Mouse (Mus musculus) c-Kit-positive CD71-positive TER-119-positive erythroid progenitor cells, embryonic 14.5 days (primary cell): ENCODE measurements around the gene Lman2.

Source experiments
- DNase-seq: peaks from one replicate; pipeline ENCODE4 v3.0.0-alpha.2; 2013; ENCODE audit warnings: low spot score

The Lman2 gene

DNA sequence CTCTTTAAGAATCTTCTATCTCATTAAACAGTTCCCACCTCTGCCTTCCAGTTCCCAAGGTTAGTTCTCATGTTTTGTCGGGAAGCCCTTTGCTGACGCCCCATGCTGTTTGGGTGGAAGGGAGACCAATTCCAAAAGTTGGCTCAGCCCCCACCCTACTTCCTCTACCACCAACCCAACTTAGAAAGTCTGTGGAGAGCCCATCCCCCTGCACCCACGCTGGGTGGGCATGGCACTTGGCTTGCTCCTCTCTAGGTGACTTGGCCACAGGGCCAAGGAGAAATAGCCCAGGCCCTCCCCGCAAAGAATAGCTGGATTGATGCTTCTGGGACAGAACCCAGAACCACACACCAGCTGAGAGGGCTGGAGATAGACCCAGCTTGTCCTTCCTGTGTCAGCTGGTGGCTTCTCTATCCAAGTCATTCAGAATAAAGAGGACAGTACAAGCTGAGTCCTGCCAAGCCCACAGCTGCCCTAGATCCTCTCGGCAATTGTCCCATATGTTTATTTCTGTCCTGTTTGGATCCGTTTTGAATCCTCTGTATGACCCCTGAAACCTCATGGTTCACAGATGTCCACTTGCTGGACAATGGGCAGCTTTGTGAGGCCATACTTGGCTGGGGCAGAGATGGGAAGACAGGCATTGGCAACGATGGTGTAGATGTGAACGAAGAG, 8.6 kb upstream of the Lman2 start:
- no peak for DNase-seq

DNA sequence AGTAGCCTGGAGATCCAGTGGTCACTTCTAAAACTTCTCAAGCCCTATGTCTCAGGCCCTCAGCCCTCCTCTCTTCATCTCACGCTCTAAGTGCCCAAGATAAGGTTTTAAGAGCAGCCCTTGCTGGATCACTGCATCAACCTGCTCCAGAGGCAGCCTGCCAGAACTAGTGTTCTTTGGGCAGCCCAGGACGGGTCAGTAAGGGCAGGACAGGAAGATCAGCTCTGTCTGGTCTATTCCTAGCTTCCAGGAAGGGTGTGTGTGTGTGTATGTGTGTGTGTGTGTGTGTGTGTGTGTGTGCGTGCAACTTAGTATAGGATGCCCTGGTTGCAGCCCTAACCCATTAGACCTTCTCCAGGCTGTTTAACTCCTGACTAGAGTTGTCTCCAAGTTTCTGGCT, 7.7 kb upstream of the Lman2 start:
- no peak for DNase-seq

DNA sequence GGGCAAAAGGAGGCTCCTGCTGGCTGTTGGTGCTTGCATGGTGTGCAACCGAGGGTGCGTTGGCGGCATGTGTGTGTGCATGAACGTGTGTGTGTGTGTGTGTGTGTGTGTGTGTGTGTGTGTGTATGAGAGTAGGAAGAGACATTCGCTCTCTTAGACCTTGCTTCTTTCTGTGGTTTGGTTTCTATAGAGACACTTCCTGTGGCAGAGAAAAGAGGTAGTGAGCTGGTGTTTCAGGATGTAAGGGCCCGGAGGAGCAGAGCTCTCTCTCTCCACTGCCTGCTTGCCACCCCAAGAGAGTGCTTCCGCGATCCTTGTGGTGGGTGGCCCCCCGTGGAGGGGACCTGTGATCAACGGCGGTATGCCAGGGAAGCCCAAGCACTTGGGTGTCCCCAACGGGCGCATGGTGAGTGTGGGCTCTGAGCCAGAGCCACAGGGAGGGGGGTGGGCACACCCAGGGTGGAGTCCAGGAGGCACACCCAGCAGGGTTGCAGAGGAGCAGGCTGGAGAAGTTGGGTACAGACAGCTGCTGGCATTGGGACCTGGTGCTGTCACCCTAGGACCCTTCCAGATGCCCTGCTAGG, 7.0 kb upstream of the Lman2 start, which contains the start of gene Rgs14:
Gene Rgs14 (plus strand): TSS at position 202 of the 584 bp plus-strand sequence.
- DNase-seq: peak; percentile 44

DNA sequence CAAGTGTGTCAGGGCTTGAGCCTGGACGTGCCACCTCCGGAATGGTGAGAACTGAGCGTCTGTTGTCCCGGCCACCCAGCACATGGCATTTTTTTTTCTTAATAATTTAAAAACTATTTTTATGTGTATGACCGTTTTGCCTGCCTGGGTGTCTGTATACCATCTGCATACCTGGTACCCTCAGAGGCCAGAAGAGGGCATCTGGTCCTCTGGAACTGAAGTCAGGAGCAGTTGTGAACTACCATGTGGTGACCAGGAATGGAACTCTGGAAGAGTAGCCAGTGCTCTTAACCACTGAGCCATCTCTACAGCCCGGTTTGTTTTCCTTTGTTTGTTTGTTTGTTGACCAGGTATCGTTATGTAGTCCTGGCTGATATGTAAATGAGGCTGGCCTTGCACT, 5.8 kb upstream of the Lman2 start:
- DNase-seq: no peak

DNA sequence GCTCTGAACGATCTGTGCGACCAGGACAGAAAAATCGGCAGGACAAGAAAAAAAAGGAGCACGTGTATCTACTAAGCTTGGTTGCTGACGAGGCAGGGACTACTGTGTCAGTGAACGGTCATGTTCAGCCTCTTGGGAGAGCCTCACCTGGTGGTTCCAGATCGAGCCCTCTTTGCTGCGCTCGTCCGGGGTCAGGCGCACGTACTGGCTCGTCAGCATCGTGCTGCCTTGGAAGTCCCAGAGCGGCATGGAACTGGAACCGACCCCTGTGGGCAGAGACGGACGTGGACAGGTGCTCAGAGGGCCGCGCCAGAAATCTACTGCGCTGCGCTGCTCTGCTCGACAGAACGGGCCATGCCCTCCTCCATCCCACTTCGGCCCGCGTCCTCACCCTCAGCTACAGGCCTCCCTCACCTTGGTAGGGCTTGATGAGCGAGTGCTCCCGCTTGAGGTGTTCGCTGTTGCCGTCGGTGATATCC, 570 bp downstream of the Lman2 start:
- peak; percentile 22 for DNase-seq

DNA sequence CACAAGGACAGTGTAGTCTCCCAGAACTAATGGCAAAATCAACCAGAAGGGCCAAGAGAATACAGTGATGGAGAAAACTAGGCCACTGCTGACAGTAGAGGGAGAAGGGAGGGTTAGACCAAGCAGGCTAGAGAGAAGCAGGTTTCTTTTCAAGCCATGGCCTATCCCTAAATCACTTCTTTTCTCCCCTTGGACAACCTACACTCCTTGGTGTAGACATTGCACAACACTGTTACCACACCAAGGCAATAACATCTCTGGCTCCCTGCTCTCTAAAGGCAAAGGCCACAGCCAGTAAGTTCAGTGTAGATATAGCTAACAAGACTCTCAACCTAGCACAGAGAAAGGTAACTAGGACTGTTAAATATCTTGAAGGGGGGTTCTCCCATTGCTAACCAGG, 1.4 kb downstream of the Lman2 start:
- DNase-seq: no peak

DNA sequence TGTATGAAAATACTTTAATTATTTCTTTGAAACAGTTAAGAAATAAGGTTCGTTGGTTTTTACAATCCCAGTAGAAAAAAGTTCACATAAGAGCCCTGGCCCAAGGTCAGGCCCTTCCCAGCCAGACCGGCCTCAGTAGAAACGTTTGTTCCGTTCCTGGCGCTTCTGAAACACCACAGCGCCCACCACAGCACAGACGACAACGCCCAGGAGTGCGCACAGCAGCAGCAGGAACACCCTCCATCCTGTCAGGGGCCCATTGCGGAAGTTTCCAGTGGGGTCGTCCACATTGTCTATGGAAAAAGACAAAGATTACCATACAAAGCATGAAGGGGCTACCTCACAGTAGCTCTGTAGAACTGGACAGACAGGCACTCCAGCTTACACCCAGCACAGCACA, 15.8 kb downstream of the Lman2 start:
- DNase-seq: no peak

DNA sequence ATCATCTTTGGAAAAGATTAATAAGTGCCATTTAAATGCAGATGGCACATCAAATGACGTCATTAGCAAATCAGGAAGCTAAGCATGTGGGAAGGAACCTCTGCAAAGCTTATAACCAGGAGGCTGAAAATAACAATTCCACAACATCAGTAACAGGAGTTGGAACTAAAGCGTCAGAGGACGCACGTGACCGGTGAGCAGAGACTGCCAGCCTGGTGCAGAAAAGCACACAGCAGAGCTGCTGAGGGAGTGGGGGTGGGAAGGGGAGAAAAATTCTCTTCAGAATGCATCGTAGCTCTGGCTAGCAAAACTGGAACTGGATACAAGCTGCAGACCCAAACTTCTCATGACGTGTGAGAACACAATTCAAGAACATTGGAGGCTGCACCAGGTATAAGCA, 18.3 kb downstream of the Lman2 start:
- DNase-seq: no peak

DNA sequence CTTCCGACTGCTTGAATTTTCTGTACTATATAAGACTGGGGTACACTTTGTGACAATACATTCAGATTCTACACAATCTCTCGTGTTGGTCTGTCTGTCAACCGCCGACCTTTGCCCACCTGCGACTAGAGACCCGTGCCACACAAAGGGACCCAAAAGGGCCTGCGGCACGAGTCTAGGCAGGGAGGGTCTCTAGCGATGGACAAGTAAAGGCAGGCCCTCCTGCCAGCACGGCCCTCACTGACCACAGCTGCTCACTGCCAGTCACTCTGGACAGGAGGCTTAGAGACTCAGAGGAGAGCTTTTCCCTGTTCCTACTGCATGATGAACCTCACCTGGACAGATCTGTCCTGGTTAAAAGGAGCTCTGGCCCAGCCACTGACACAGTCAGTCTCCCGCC, 20.1 kb downstream of the Lman2 start:
- DNase-seq: no peak

DNA sequence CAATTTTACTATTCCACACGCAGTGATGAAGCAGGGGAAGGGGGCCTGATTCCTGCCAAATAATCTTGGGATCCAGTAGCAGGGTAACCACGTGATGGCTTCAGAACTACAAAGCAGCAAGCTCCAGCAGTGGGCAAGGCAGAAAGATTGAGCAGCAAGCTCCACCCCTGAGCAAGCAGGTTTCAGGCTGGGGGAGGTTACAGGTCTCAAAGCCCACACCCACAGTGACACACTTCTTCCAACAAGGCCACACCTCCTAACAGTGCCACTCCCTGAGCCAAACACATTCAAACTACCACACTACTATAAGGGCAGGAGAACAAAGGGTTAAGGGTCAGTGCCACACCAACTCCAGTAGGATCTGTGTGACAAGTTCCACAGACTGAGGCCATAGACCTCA, 23.3 kb downstream of the Lman2 start:
- no peak for DNase-seq

DNA sequence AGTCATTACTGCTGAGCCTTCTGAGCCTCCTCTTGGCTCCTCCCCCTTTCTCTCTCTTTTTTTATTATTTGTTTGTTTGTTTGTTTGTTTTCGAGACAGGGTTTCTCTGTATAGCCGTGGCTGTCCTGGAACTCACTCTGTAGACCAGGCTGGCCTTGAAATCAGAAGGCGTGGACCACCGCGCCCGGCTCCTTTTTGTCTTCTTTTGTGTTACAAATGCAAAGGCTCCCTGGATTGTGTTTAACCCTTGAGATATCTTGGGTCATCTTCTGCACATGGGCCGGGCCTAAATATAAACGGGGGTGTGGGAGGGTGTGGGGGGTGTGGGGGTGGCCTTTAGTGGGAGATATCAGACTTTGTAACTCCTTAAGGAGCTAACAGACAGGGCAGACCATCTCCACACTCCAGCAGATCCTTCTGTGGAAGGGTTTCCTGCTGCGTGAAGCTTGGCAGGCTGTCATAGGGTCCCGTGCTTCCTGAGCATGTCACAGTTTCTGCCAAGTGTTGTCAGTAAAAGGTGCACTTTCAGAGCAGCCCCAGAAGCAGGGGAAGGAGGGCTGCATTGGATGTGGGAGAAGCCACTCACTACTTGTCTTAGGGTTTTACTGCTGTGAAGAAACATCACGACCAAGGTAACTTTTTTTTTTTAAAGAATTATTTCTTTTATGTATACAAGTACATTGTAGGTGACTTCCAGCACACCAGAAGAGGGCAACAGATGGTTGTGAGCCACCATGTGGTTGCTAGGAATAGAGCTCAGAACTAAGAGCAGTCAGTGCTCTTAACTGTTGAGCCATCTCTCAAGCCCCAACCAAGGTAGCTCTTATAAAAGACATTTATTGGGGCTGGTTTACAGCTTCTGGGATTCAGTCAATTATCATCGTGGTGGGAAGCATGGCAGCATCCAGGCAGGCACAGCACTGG, 24.2 kb downstream of the Lman2 start:
- no peak for DNase-seq

DNA sequence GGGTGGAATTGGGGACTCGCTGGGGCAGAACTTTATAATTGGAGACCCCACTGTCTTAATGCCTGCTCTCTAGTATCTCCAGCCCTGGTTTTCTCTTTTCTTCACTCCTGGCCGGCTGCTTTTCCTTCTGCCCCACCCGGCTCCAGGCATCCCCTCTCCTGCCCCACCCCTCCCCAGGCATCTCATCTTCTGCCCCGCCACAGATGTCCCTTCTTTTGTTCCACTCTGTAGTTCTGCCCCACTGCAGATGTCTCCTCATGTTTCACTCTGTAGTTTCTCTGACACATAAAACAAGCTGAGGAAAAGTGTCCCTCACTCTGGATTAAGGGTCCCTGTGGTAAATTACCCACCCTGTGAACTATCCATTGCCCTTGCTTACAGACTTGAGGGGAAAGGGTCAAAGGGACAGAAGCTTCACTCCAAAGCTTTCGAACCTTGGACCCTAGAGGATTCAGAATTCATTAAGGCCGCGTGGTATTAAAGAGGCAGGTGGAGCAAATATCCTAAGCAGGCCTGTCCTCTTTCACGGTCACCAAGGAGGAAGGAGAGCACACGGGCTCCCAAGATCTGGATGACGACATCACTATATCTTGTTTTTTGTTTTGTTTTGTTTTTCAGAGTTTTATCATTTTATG, 25.1 kb downstream of the Lman2 start:
- no peak for DNase-seq

DNA sequence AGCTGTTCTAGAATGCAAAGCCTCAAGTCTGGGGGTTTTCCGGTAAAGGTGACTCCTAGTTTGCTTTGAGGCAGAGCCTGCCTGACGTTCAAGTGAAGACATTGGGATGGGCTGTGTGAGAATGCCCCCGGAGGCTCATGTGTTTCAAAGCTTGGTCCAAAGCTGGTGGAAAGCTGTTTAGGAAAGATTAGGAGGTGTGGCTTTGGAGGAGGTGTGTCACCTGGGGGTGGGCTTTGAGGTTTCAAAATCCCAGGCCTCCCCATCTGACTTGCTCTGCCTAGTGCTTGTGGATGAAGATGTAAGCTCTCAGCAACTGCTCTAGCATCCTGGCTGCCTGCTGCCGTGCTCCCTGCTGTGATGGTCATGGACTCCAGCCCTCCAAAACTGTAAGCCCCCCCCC, 26.9 kb downstream of the Lman2 start:
- DNase-seq: no peak

DNA sequence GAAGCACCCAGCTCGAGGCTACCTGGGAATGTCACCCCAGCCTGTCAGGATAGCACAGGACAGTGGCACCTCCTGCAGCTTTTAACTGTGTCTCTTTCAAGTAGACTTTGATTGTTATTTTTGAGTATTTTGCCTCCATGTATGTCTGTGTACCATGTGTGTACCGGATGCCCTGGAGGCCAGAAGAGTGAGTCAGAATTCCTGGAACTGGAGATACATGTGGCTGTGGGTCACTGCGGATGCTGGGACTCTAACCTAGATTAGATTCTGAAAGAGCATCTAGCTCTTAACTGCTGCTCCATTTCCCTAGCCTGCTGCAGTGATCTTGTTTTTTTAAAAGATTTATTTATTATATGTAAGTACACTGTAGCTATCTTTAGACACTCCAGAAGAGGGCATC, 30.3 kb downstream of the Lman2 start:
- DNase-seq: no peak

DNA sequence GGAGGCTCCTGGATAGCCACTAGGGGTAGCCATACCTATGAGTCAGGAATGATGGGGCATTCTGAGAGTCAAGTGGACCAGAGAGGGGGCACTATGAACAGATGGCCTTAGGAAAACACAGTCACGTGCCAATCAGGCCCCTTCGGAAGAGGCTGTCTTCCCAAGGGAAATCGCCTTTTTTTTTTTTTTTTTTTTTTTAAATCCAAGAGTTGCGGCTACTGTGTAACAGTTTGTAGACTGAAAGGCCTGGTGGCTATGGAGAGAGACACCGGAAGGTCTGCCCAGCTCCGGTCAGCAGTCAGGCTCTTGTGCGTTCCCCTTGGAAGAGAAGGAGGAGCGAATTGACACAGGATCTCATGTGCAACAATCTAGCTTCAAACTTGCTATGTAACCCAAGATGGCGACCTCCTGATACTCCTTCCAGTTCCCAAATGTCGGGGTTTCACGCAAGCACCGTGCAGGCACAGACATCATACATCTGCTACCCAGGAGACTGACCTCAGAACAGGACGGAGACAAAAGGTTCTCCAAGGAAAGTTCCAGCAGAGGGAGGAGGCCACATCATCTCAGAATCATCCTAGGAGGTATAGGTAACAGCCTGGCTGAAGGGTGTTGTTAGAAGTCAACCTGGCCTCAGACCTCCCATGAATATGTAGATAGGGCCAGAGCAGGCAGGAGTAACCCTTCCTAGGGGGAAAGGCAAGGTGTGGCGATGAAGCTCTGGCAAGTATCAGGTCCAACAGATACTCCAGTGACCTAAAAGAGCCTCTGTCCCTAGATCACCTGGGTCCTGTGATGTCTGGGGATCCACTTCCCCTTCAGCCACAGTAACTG, 31.8 kb downstream of the Lman2 start:
- no peak for DNase-seq

DNA sequence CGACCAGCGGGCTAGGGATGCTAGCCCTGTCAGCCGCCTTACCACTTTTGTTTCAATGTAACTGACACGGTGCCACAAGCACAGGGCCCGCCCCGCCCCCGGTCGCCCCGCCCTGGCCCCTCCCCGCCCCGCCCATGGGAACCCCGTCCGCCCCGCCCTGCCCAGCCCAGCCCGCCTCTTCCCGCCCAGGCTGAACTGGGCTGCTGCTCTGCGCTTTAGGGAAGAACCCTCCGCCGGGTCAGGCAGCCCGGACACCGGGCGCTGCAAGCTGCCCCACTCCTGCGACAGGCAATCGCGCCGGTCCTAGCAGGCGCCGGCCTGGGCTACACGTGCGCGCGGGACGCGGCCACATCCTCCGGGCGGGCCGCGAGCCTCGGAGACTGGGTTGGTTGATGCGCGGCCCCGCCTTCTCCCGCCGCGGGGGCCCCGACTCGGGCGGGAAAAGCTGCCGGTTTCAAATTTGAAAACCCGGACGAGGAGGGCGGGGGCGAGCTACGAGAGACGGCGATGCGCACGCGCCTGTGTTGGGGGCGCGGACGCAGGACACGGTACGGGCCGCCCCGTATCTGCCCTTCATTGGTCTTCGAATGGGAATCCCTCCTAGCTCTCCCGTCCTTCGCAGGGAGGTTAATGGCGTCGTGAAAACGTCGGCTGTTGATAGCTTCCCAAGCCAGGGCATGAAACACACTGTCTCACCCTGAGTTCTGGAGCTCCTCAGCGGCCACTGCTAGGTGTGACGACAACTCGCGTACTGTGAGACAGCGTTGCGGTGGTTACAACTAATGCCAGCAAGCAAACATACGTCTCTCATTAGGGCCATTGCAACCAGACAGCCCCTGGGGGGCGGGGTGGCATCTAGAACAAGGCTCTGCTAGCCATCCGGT, 32.7 kb downstream of the Lman2 start, which contains the start of gene Mxd3:
Gene Mxd3 (minus strand): TSS at position 141 of the 884 bp plus-strand sequence.
- peak; percentile 88 for DNase-seq

DNA sequence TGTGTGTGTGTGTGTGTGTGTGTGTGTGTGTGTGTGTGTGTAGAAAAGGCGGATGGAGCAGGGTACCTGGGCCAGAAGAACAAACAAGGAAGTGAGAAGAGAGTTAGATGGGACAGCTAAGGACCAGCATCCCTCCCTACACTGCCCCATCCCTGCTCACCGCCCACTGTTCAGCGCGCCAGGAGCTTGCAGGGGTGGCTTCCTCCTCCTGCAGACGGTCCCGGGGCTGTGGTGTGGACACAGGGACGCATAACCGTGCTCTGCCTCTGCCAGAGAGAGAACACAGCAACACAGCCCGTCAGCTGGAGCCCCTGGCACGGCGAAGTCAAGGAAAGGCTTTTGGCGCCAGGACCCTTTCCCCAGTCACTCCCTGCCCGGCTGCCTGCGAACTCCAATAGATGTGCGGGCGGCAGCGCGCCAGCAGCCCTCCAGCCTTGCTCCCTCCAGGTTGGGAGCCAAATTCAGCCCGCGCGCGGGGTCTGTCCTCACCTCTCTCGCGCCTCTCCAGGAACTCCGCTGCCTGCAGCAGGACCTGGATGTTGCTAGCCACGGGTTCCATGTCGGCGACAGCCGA, 33.4 kb downstream of the Lman2 start:
- peak; percentile 37 for DNase-seq

DNA sequence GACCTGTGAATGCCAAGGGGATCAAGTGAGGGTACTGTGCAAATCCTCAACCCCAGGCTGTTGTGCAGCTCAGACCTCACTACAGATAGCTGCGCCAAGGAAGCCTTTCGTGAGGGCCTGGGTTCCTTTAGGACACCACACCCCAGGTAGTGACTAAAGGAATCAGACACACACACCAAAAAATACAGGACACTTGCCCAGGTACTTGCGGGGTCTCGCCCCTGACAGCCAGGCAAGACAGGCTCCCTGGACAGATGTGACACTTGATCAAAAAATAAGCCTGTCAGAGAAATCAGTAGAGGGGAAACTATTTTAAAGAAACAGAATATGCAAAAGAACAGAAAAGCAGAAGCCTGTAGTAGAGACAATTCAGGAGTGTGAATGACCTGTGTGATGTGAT, 33.9 kb downstream of the Lman2 start:
- DNase-seq: no peak

DNA sequence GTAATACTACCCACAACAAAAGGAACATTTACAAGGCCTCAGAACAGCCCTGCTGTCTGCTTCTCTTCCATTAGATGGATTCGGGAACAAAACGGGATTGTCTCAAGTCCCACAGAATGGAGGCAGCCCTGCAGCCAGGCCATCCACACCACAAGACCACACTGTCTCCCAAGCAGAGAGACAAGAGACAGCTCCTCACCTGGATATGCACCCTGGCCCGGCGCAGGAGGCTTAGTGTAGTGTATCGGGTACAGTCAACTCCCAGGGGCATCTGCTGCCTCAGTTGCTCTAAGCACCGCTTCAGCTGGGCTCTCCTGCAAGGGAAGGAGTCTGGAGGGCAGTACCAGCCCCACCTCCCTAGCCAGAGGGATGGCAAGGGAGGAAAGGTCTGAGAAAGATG, 34.4 kb downstream of the Lman2 start:
- DNase-seq: no peak

DNA sequence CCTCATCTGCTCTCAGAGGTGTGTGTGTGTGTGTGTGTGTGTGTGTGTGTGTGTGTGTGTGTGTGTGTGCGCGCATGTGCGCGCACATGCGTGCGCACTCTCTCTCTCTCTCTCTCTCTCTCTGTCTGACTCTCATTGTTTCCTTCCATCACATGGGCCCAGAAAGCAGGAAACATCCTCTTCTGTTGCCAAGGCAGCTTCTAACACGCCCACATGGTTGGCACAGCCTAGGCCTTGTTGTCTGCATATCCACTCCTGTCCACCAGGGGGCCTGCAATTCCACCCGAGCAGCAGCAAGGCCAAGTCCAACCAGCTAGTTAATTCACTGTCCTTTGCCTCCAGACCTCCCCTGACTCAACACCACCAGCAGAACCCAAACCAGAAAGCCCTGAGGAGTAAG, 35.0 kb downstream of the Lman2 start:
- peak; percentile 83 for DNase-seq
